Mouse (Mus musculus): ENCODE data around the gene Agbl1.
"Not testable (repeated sequence)": the region's sequence is repeated elsewhere in the genome, so short reads cannot be mapped to it uniquely, and the experiment has no call there.

Agbl1 gene

GRCm38 (mm10) chr7:76229311-76229937, at the start of gene Agbl1:
TSS of gene Agbl1 (plus strand) at chr7:76229887.
- no peak for DNase-seq (ENCODE audit: low read depth, low spot score)

- no peak for DNase-seq (ENCODE audit: low read depth, low spot score)
Observed at GRCm38 (mm10) chr7:76185005-76185658, 44.6 kb upstream of the Agbl1 start.

- no peak for DNase-seq (ENCODE audit: low read depth, low spot score)
Observed at GRCm38 (mm10) chr7:76185681-76186121, 44.0 kb upstream of the Agbl1 start.

GRCm38 (mm10) chr7:76218546-76218945, 11.1 kb upstream of the Agbl1 start:
- no peak for DNase-seq (ENCODE audit: low read depth, low spot score)

GRCm38 (mm10) chr7:76219797-76220469, 9.8 kb upstream of the Agbl1 start:
- no peak for DNase-seq (ENCODE audit: low read depth, low spot score)

GRCm38 (mm10) chr7:76222691-76223090, 7.0 kb upstream of the Agbl1 start:
- DNase-seq (ENCODE audit: low read depth, low spot score) = no peak

GRCm38 (mm10) chr7:76228881-76229280, 806 bp upstream of the Agbl1 start:
- no peak for DNase-seq (ENCODE audit: low read depth, low spot score)

GRCm38 (mm10) chr7:76234321-76234720, 4.6 kb downstream of the Agbl1 start:
- no peak for DNase-seq (ENCODE audit: low read depth, low spot score)

- DNase-seq (ENCODE audit: low read depth, low spot score) = no peak
Observed at GRCm38 (mm10) chr7:76237497-76237896, 7.8 kb downstream of the Agbl1 start.

- not testable (repeated sequence) for DNase-seq (ENCODE audit: low read depth, low spot score)
Observed at GRCm38 (mm10) chr7:76244839-76245238, 15.2 kb downstream of the Agbl1 start.

- DNase-seq (ENCODE audit: low read depth, low spot score) = no peak
Observed at GRCm38 (mm10) chr7:76275061-76275460, 45.4 kb downstream of the Agbl1 start.

GRCm38 (mm10) chr7:76282831-76283230, 53.1 kb downstream of the Agbl1 start:
- DNase-seq (ENCODE audit: low read depth, low spot score) = no peak

- DNase-seq (ENCODE audit: low read depth, low spot score) = no peak
Observed at GRCm38 (mm10) chr7:76287531-76287930, 57.8 kb downstream of the Agbl1 start.

- no peak for DNase-seq (ENCODE audit: low read depth, low spot score)
Observed at GRCm38 (mm10) chr7:76321866-76322553, 92.3 kb downstream of the Agbl1 start.

GRCm38 (mm10) chr7:76326091-76326490, 96.4 kb downstream of the Agbl1 start:
- no peak for DNase-seq (ENCODE audit: low read depth, low spot score)

GRCm38 (mm10) chr7:76339308-76339707, 109.6 kb downstream of the Agbl1 start:
- DNase-seq (ENCODE audit: low read depth, low spot score) = no peak

GRCm38 (mm10) chr7:76341601-76342000, 111.9 kb downstream of the Agbl1 start:
- no peak for DNase-seq (ENCODE audit: low read depth, low spot score)

- no peak for DNase-seq (ENCODE audit: low read depth, low spot score)
Observed at GRCm38 (mm10) chr7:76353469-76353868, 123.8 kb downstream of the Agbl1 start.

GRCm38 (mm10) chr7:76354510-76354909, 124.8 kb downstream of the Agbl1 start:
- peak; percentile 34 for DNase-seq (ENCODE audit: low read depth, low spot score)

GRCm38 (mm10) chr7:76371269-76371668, 141.6 kb downstream of the Agbl1 start:
- DNase-seq (ENCODE audit: low read depth, low spot score) = no peak

GRCm38 (mm10) chr7:76379493-76379892, 149.8 kb downstream of the Agbl1 start:
- no peak for DNase-seq (ENCODE audit: low read depth, low spot score)

- no peak for DNase-seq (ENCODE audit: low read depth, low spot score)
Observed at GRCm38 (mm10) chr7:76381986-76382385, 152.3 kb downstream of the Agbl1 start.
